Comparison of ENCODE assay signal across 27 mouse cellular contexts in genomic region chr13:73304729-73305128, GRCm38 (mm10). TPM values are rescaled to one million over a fixed set of nuclear protein-coding genes. Genes with fewer than 3 reads are reported as not detected.
DNase-seq lines count a peak whose midpoint lies in the region; ATAC-seq lines count a peak whose summit lies in the region.
"Had no signal": no experiment of that assay in that cellular context is flagged by ENCODE, and none has a peak within 500 bp of the region (broad histone marks: within the 10 kb centered on the region; RNA-seq: fewer than 3 reads in every experiment).

No protein-coding gene starts in this region.

- no peak overlapping the region for H3K4me3 ChIP-seq in heart, embryonic 13.5 days
- H3K4me3 ChIP-seq in liver, embryonic 11.5 days (ENCODE audit: low read depth, low read length): no peak overlapping the region
- no peak overlapping the region for H3K4me3 ChIP-seq in embryonic facial prominence, embryonic 10.5 days
- H3K4me3 ChIP-seq: hindbrain, embryonic 12.5 days; kidney, embryonic 15.5 days; stomach, embryonic 15.5 days had no signal

- 0 out of 2 replicates have a peak overlapping the region, but pooled peaks have one; percentile 3 for H3K9ac ChIP-seq in heart, embryonic 13.5 days
- no peak overlapping the region for H3K9ac ChIP-seq in liver, embryonic 11.5 days (ENCODE audit: low read depth, low read length)
- H3K9ac ChIP-seq: forebrain, postnatal 0 days; hindbrain, embryonic 12.5 days; kidney, embryonic 15.5 days; liver, embryonic 14.5 days; stomach, embryonic 15.5 days had no signal

- DNase-seq in embryo, embryonic 10 days (ENCODE audit: low spot score): peak; percentile 18
- DNase-seq in embryo, embryonic 9.5 days (ENCODE audit: extremely low spot score): no peak
- no peak for DNase-seq in heart, adult 8-10 months (ENCODE audit: low spot score)
- no peak for DNase-seq in liver, embryonic 11.5 days (ENCODE audit: low spot score)
- DNase-seq in liver: no peak
- DNase-seq in embryonic facial prominence, embryonic 10.5 days (ENCODE audit: low spot score): peak; percentile 17
- no peak for DNase-seq in adrenal gland, adult 18-20 months (ENCODE audit: low spot score in 2 of 2)
- DNase-seq: adrenal gland, postnatal 14 days; cerebellum, adult 11 months; cerebellum, postnatal 10 days; forebrain, postnatal 0 days; thymus, adult 2 months had no signal

- H3K27ac ChIP-seq in heart, embryonic 13.5 days (replicated peaks): peak overlapping the region; percentile 73
- H3K27ac ChIP-seq in liver, embryonic 11.5 days (ENCODE audit: low read depth, low read length): no peak overlapping the region
- no peak overlapping the region for H3K27ac ChIP-seq in embryonic facial prominence, embryonic 10.5 days (replicated peaks)
- H3K27ac ChIP-seq: kidney, embryonic 15.5 days; liver, embryonic 14.5 days; stomach, embryonic 15.5 days had no signal

- ATAC-seq in heart, embryonic 13.5 days (ENCODE audit: extremely low read depth, insufficient number of reproducible peaks, low FRiP score, low TSS enrichment): no peak
- ATAC-seq in liver, embryonic 11.5 days (replicated peaks; ENCODE audit: low FRiP score): peak; percentile 47
- ATAC-seq: activated CD4-positive, CD25-positive, alpha-beta regulatory T cell, adult 4 months; forebrain, postnatal 0 days; inflammation-experienced regulatory T-cells, adult 6 months; lung, postnatal 0 days had no signal

- 33% methylated on average over 6 of the region's 6 CpGs for WGBS in heart, embryonic 13.5 days
- WGBS in liver, embryonic 11.5 days: 49% methylated on average over 6 of the region's 6 CpGs
- WGBS in embryonic facial prominence, embryonic 10.5 days: 58% methylated on average over 6 of the region's 6 CpGs

- peaks cover 57% of the 10 kb centered on the region for H3K4me1 ChIP-seq in heart, embryonic 13.5 days
- no peaks in the 10 kb centered on the region for H3K4me1 ChIP-seq in liver, embryonic 11.5 days (replicated peaks; ENCODE audit: control insufficient read depth, insufficient read depth, low read length)
- H3K4me1 ChIP-seq in embryonic facial prominence, embryonic 10.5 days: peaks cover 11% of the 10 kb centered on the region; the same call in 1 of the 2 replicates
- H3K4me1 ChIP-seq: kidney, embryonic 15.5 days; stomach, embryonic 15.5 days had no signal

- H3K36me3 ChIP-seq in heart, embryonic 13.5 days: no peaks in the 10 kb centered on the region
- H3K36me3 ChIP-seq in liver, embryonic 11.5 days (ENCODE audit: control insufficient read depth, insufficient read depth, low read length): no peaks in the 10 kb centered on the region
- H3K36me3 ChIP-seq in embryonic facial prominence, embryonic 10.5 days (replicated peaks): no peaks in the 10 kb centered on the region
- H3K36me3 ChIP-seq: G1E; hindbrain, embryonic 12.5 days; kidney, embryonic 15.5 days; stomach, embryonic 15.5 days had no signal

- no peaks in the 10 kb centered on the region for H3K9me3 ChIP-seq in heart, embryonic 13.5 days
- no peaks in the 10 kb centered on the region for H3K9me3 ChIP-seq in liver, embryonic 11.5 days (ENCODE audit: control insufficient read depth, low read length)
- H3K9me3 ChIP-seq in embryonic facial prominence, embryonic 10.5 days: no peaks in the 10 kb centered on the region
- H3K9me3 ChIP-seq: hindbrain, embryonic 12.5 days; kidney, embryonic 15.5 days; stomach, embryonic 15.5 days had no signal

- peaks cover 31% of the 10 kb centered on the region for H3K27me3 ChIP-seq in heart, embryonic 13.5 days (replicated peaks)
- H3K27me3 ChIP-seq in liver, embryonic 11.5 days (replicated peaks; ENCODE audit: control insufficient read depth, insufficient read depth, low read length): no peaks in the 10 kb centered on the region; the same call in 1 of the 2 replicates
- H3K27me3 ChIP-seq in embryonic facial prominence, embryonic 10.5 days (replicated peaks; ENCODE audit: low read depth, poor library complexity, severe bottlenecking): peaks cover 37% of the 10 kb centered on the region
- H3K27me3 ChIP-seq: stomach, embryonic 15.5 days had no signal

- no peak overlapping the region for H3K4me2 ChIP-seq in heart, embryonic 13.5 days
- H3K4me2 ChIP-seq in liver, embryonic 11.5 days: no peak overlapping the region
- H3K4me2 ChIP-seq: hindbrain, embryonic 12.5 days; kidney, embryonic 15.5 days; stomach, embryonic 15.5 days had no signal

RNA-seq across cellular contexts. Expression of gene Mrpl36, which starts 23.6 kb away (rescaled TPM):
- polyA plus RNA-seq in heart, embryonic 13.5 days (2015; fragmentation: Nextera tagmentation; extraction: Ambion mirVana): 152 and 174 TPM in 2 replicates
- 10 to 100 TPM; 55.1 to 69.7 (median 59.7) TPM for total RNA-seq in heart, adult 8-10 months (2022)
- polyA plus RNA-seq in liver, embryonic 11.5 days (2014; fragmentation: Nextera tagmentation; extraction: Ambion mirVana): 207 and 211 TPM in 2 replicates
- 135 and 140 TPM in 2 replicates for polyA plus RNA-seq in embryonic facial prominence, embryonic 10.5 days (2016; fragmentation: Nextera tagmentation; extraction: Ambion mirVana)
- total RNA-seq in adrenal gland, adult 18-20 months (2021): 10 to 100 TPM; 57.4 to 60.5 TPM

RNA-seq across cellular contexts. Expression of gene Ndufs6, which starts 23.6 kb away (rescaled TPM):
- polyA plus RNA-seq in heart, embryonic 13.5 days (2015; fragmentation: Nextera tagmentation; extraction: Ambion mirVana): 642 and 746 TPM in 2 replicates
- 1,000 to 10,000 TPM; 1,175 to 1,391 (median 1,278) TPM for total RNA-seq in heart, adult 8-10 months (2022)
- 358 and 377 TPM in 2 replicates for polyA plus RNA-seq in liver, embryonic 11.5 days (2014; fragmentation: Nextera tagmentation; extraction: Ambion mirVana)
- polyA plus RNA-seq in embryonic facial prominence, embryonic 10.5 days (2016; fragmentation: Nextera tagmentation; extraction: Ambion mirVana): 401 and 406 TPM in 2 replicates
- total RNA-seq in adrenal gland, adult 18-20 months (2021): 100 to 1,000 TPM; 257 to 408 TPM

RNA-seq across cellular contexts. Expression of gene Irx4, which starts 44.5 kb away (rescaled TPM):
- 45.9 and 50.1 TPM in 2 replicates for polyA plus RNA-seq in heart, embryonic 13.5 days (2015; fragmentation: Nextera tagmentation; extraction: Ambion mirVana)
- 10 to 100 TPM; 27.8 to 34.9 (median 32.4) TPM for total RNA-seq in heart, adult 8-10 months (2022)
- polyA plus RNA-seq in liver, embryonic 11.5 days (2014; fragmentation: Nextera tagmentation; extraction: Ambion mirVana): 0.17 TPM in 1 of 2 replicates, not detected in the other
- polyA plus RNA-seq in embryonic facial prominence, embryonic 10.5 days (2016; fragmentation: Nextera tagmentation; extraction: Ambion mirVana): 3.8 and 4.1 TPM in 2 replicates
- not detected for total RNA-seq in adrenal gland, adult 18-20 months (2021)
- total RNA-seq: adrenal gland, postnatal 14 days; forebrain, postnatal 0 days; G1E; gastrocnemius, adult 18-20 months; gastrocnemius, postnatal 4 days; layer of hippocampus, postnatal 10 days; left cerebral cortex, adult 8-10 months; megakaryocyte progenitor cell, adult 5-6 weeks; neutrophil, adult 5-6 weeks had no signal
- polyA plus RNA-seq: activated CD4-positive, CD25-positive, alpha-beta regulatory T cell, adult 4 months; forebrain, postnatal 0 days; G1E; inflammation-experienced regulatory T-cells, adult 6 months; liver, embryonic 14.5 days; lung, postnatal 0 days had no signal

Comparison
In these comparisons a context has a peak if more than half of its experiments do, and no peak if none do; other contexts are left out.
1. DNase-seq: peak in embryo, embryonic 10 days (single experiment) and embryonic facial prominence, embryonic 10.5 days (single experiment); none in embryo, embryonic 9.5 days (single experiment), heart, adult 8-10 months (single experiment), liver, embryonic 11.5 days (single experiment), liver (single experiment) and adrenal gland, adult 18-20 months (0 of 2).